Mouse (Mus musculus) spleen, postnatal 36 days (tissue): ENCODE measurements around the gene Cyp4f13.
A peak's percentile ranks its signal among the peaks of the same experiment; 100 is the strongest.

Source experiments
- DNase-seq, 2 experiments: peaks; one replicate each; pipeline ENCODE4 v3.0.0; 2022; ENCODE audit warnings: low spot score in 2 of 2, mixed read lengths in 1 of 2

Cyp4f13 gene

GRCm38 (mm10) chr17:32947215-32947914, at the start of gene Cyp4f13:
Gene Cyp4f13, minus strand, starts transcription at chr17:32947402.
- DNase-seq: peak; percentile 95 to 96

- DNase-seq: peak; percentile 79 to 82
Measured at GRCm38 (mm10) chr17:32992699-32993474, 45.7 kb upstream of the Cyp4f13 start, which contains the start of gene Zfp952. Gene Zfp952, plus strand, starts transcription at chr17:32993129.

GRCm38 (mm10) chr17:32991965-32992698, 44.9 kb upstream of the Cyp4f13 start:
- DNase-seq: peak; percentile 17 to 37

- DNase-seq: no peak
Measured at GRCm38 (mm10) chr17:32986301-32986700, 39.1 kb upstream of the Cyp4f13 start.

GRCm38 (mm10) chr17:32981361-32981760, 34.2 kb upstream of the Cyp4f13 start:
- no peak for DNase-seq

GRCm38 (mm10) chr17:32965623-32966290, 18.6 kb upstream of the Cyp4f13 start, which contains the start of gene Zfp472:
Gene Zfp472, plus strand, starts transcription at chr17:32965814.
- DNase-seq: peak; percentile 89 to 90

GRCm38 (mm10) chr17:32965253-32965622, 18.0 kb upstream of the Cyp4f13 start:
- DNase-seq: no peak

- peak; percentile 61 to 70 for DNase-seq
Measured at GRCm38 (mm10) chr17:32951441-32951840, 4.2 kb upstream of the Cyp4f13 start.

GRCm38 (mm10) chr17:32951006-32951405, 3.8 kb upstream of the Cyp4f13 start:
- no peak for DNase-seq

GRCm38 (mm10) chr17:32950136-32950535, 2.9 kb upstream of the Cyp4f13 start:
- no peak for DNase-seq

GRCm38 (mm10) chr17:32946716-32947115, 486 bp downstream of the Cyp4f13 start:
- no peak for DNase-seq

GRCm38 (mm10) chr17:32944402-32945035, 2.7 kb downstream of the Cyp4f13 start:
- no peak for DNase-seq

GRCm38 (mm10) chr17:32943661-32944060, 3.5 kb downstream of the Cyp4f13 start:
- DNase-seq: no peak

GRCm38 (mm10) chr17:32939831-32940230, 7.4 kb downstream of the Cyp4f13 start:
- no peak for DNase-seq

GRCm38 (mm10) chr17:32927803-32928202, 19.4 kb downstream of the Cyp4f13 start:
- DNase-seq: no peak

GRCm38 (mm10) chr17:32924658-32925312, 22.4 kb downstream of the Cyp4f13 start:
- DNase-seq: peak; percentile 61 to 65

- no peak for DNase-seq
Measured at GRCm38 (mm10) chr17:32923681-32924080, 23.5 kb downstream of the Cyp4f13 start.

GRCm38 (mm10) chr17:32919123-32919522, 28.1 kb downstream of the Cyp4f13 start:
- DNase-seq: no peak

- no peak for DNase-seq
Measured at GRCm38 (mm10) chr17:32917131-32917530, 30.1 kb downstream of the Cyp4f13 start, which contains the start of gene Cyp4f14. Gene Cyp4f14, minus strand, starts transcription at chr17:32917342.

GRCm38 (mm10) chr17:32916075-32916474, 31.1 kb downstream of the Cyp4f13 start:
- DNase-seq: no peak
